Mouse (Mus musculus) cerebellum, adult (tissue): ENCODE results near the gene Map4k5.

Experiments
- ATAC-seq: cut with Nextera tagmentation; 2 replicates; pipeline ENCODE4 v1.9.2; 2017; ENCODE audit warnings: mild to moderate bottlenecking, moderate library complexity, mixed read lengths; ENCODE audit not compliant: insufficient number of reproducible peaks, low FRiP score, low TSS enrichment

Map4k5 gene

GRCm38 (mm10) chr12:69790530-69791505 lies 102.2 kb downstream of the Map4k5 start, which contains the start of gene Cdkl1:
Gene Cdkl1, minus strand, starts transcription at chr12:69791267.
- ATAC-seq = peak; percentile 75

GRCm38 (mm10) chr12:69789766-69790529 lies 103.1 kb downstream of the Map4k5 start:
- peak; percentile 41; the same call in 1 of the 2 replicates for ATAC-seq

- ATAC-seq = no peak
These were observed 104.6 kb downstream of the Map4k5 start for GRCm38 (mm10) chr12:69788380-69788779.

- ATAC-seq = no peak
These were observed 107.5 kb downstream of the Map4k5 start for GRCm38 (mm10) chr12:69785471-69785870.

- no peak for ATAC-seq
These were observed 109.6 kb downstream of the Map4k5 start for GRCm38 (mm10) chr12:69783247-69784025.

GRCm38 (mm10) chr12:69781935-69782650 lies 110.9 kb downstream of the Map4k5 start:
- no peak for ATAC-seq

GRCm38 (mm10) chr12:69781480-69781879 lies 111.5 kb downstream of the Map4k5 start:
- no peak for ATAC-seq

GRCm38 (mm10) chr12:69777957-69778356 lies 115.0 kb downstream of the Map4k5 start:
- ATAC-seq = no peak

- no peak for ATAC-seq
These were observed 115.7 kb downstream of the Map4k5 start for GRCm38 (mm10) chr12:69777341-69777730.

GRCm38 (mm10) chr12:69776607-69777340 lies 116.2 kb downstream of the Map4k5 start:
- ATAC-seq = no peak

- no peak for ATAC-seq
These were observed 124.2 kb downstream of the Map4k5 start for GRCm38 (mm10) chr12:69768841-69769240.

GRCm38 (mm10) chr12:69767476-69768258 lies 125.3 kb downstream of the Map4k5 start:
- ATAC-seq = no peak

GRCm38 (mm10) chr12:69766185-69766904 lies 126.7 kb downstream of the Map4k5 start:
- ATAC-seq = no peak

GRCm38 (mm10) chr12:69765543-69765942 lies 127.5 kb downstream of the Map4k5 start:
- no peak for ATAC-seq

GRCm38 (mm10) chr12:69761603-69762002 lies 131.4 kb downstream of the Map4k5 start:
- no peak for ATAC-seq

GRCm38 (mm10) chr12:69760743-69761406 lies 132.1 kb downstream of the Map4k5 start:
- ATAC-seq = no peak

- ATAC-seq = no peak
These were observed 133.0 kb downstream of the Map4k5 start for GRCm38 (mm10) chr12:69760014-69760413.
